In the genomic region with DNA sequence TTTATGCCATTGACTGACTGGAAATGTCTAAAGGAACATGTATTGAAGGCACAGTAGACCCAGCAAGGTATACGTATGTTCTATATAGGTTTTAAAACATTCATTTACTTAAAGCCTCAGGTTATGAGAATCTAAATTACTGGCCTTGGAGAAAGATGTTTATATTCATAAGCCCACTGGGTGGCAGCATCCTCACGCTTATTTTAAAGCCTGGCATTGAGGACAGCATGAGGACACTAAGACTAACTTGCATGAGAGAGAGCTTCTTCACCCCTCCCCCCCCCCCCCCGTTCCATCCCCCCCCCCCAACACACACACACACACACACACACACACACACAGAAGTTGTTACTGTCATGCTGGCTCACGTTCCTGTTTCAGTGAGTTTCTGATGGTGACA, we compare ENCODE assay signal across 8 mouse cellular contexts. TPM values are rescaled to one million over a fixed set of nuclear protein-coding genes. Genes with fewer than 3 reads are reported as not detected.
DNase-seq lines count a peak whose midpoint lies in the region; ATAC-seq and TF ChIP-seq lines count a peak whose summit lies in the region.
"Had no signal": no experiment of that assay in that cellular context is flagged by ENCODE, and none has a peak within 500 bp of the region (broad histone marks: within the 10 kb centered on the region; RNA-seq: fewer than 3 reads in every experiment).

No protein-coding gene starts in this region.

- no peak overlapping the region for H3K27ac ChIP-seq in hindbrain, embryonic 12.5 days
- no peak overlapping the region for H3K27ac ChIP-seq in liver, postnatal 0 days (ENCODE audit: low read depth)
- H3K27ac ChIP-seq: liver, embryonic 15.5 days had no signal

- no peak overlapping the region for H3K4me3 ChIP-seq in hindbrain, embryonic 12.5 days
- H3K4me3 ChIP-seq in liver, postnatal 0 days (ENCODE audit: low read depth, low read length), result no peak overlapping the region
- H3K4me3 ChIP-seq: liver, embryonic 15.5 days had no signal

- H3K27me3 ChIP-seq in hindbrain, embryonic 12.5 days, result no peaks in the 10 kb centered on the region
- no peaks in the 10 kb centered on the region for H3K27me3 ChIP-seq in liver, postnatal 0 days (ENCODE audit: insufficient read depth, low read length)
- H3K27me3 ChIP-seq: liver, embryonic 15.5 days had no signal

- no peaks in the 10 kb centered on the region for H3K4me1 ChIP-seq in hindbrain, embryonic 12.5 days
- H3K4me1 ChIP-seq in liver, postnatal 0 days (ENCODE audit: insufficient read depth), result no peaks in the 10 kb centered on the region
- H3K4me1 ChIP-seq: liver, embryonic 15.5 days had no signal

- DNase-seq in MEL-GATA-1-ER (ENCODE audit: extremely low read depth, low read depth), result peak; percentile 0
- no peak for DNase-seq in liver, postnatal 0 days
- DNase-seq in right cerebral cortex, postnatal 4 days, result peak; percentile 38
- no peak for DNase-seq in urinary bladder, postnatal 14 days (ENCODE audit: low spot score)

- no peaks in the 10 kb centered on the region for H3K36me3 ChIP-seq in hindbrain, embryonic 12.5 days
- H3K36me3 ChIP-seq in liver, postnatal 0 days (replicated peaks; ENCODE audit: insufficient read depth, low read length), result no peaks in the 10 kb centered on the region
- H3K36me3 ChIP-seq: liver, embryonic 15.5 days had no signal

- H3K4me2 ChIP-seq in hindbrain, embryonic 12.5 days (replicated peaks), result no peak overlapping the region
- H3K4me2 ChIP-seq in liver, postnatal 0 days (ENCODE audit: low read depth, low read length), result no peak overlapping the region
- H3K4me2 ChIP-seq: liver, embryonic 15.5 days had no signal

- H3K9ac ChIP-seq in hindbrain, embryonic 12.5 days, result no peak overlapping the region
- H3K9ac ChIP-seq in liver, postnatal 0 days (replicated peaks), result no peak overlapping the region
- H3K9ac ChIP-seq: liver, embryonic 15.5 days had no signal

- peak; percentile 58 for ATAC-seq in CD4-positive, CD25-positive, alpha-beta regulatory T cell, adult 4 months
- peak; percentile 42; the same call in 1 of the 2 replicates for ATAC-seq in common myeloid progenitor, adult 5-6 weeks (replicated peaks; ENCODE audit: low read depth, poor library complexity, severe bottlenecking)
- peak; percentile 76 for ATAC-seq in hindbrain, embryonic 12.5 days (ENCODE audit: low FRiP score)
- no peak for ATAC-seq in liver, postnatal 0 days

- TF ChIP-seq CTCF in liver, postnatal 0 days (IDR thresholded peaks at IDR 0.05; ENCODE audit: low read depth), result peak; percentile 31

- H3K9me3 ChIP-seq in hindbrain, embryonic 12.5 days (replicated peaks), result no peaks in the 10 kb centered on the region
- H3K9me3 ChIP-seq in liver, postnatal 0 days (ENCODE audit: low read length), result no peaks in the 10 kb centered on the region
- H3K9me3 ChIP-seq: liver, embryonic 15.5 days had no signal

- no peak for TF ChIP-seq EP300 in liver, postnatal 0 days (IDR thresholded peaks at IDR 0.05; ENCODE audit: low read depth)

- 42% methylated on average over 3 of the region's 4 CpGs for WGBS in hindbrain, embryonic 12.5 days
- 26% methylated on average over 3 of the region's 4 CpGs for WGBS in liver, postnatal 0 days (ENCODE audit: insufficient replicate concordance)

RNA-seq across cellular contexts. Expression of a gene that starts 17.7 kb away (rescaled TPM):
- not detected for polyA plus RNA-seq in CD4-positive, CD25-positive, alpha-beta regulatory T cell, adult 4 months (2017; shearing (Covaris generic))
- total RNA-seq in common myeloid progenitor, adult 5-6 weeks (2017), result not detected in 2 replicates
- not detected in 2 replicates for polyA plus RNA-seq in hindbrain, embryonic 12.5 days (2016; fragmentation: Nextera tagmentation; extraction: Ambion mirVana)
- not detected in 2 replicates for polyA plus RNA-seq in liver, postnatal 0 days (2015; fragmentation: Nextera tagmentation; extraction: Ambion mirVana)
- polyA plus RNA-seq: liver, embryonic 15.5 days had no signal

Comparison
In these comparisons a context has a peak if more than half of its experiments do, and no peak if none do; other contexts are left out.
1. DNase-seq: peak in MEL-GATA-1-ER (single experiment) and right cerebral cortex, postnatal 4 days (single experiment); none in liver, postnatal 0 days (single experiment) and urinary bladder, postnatal 14 days (single experiment).